Mouse (Mus musculus) stomach, postnatal 0 days (tissue): Measurements from ENCODE around the gene Rab42.

ENCODE experiments used
- CTCF ChIP-seq: IDR thresholded peaks from 2 replicates; pipeline ENCODE4 v1.5.1; 2016; ENCODE audit warnings: antibody characterized with exemption, low read depth, mild to moderate bottlenecking, moderate library complexity
- EP300 ChIP-seq: optimal IDR thresholded peaks from 2 replicates; pipeline ENCODE3; 2016; ENCODE audit warnings: antibody characterized with exemption

- no peak for TF ChIP-seq EP300
- TF ChIP-seq CTCF, result no peak
These were observed 41.4 kb downstream of the Rab42 start, which contains the start of gene Gmeb1 for GRCm38 (mm10) chr4:132261514-132262357.
